Mouse (Mus musculus): ENCODE data around the gene Mt3.

The Mt3 gene

DNA sequence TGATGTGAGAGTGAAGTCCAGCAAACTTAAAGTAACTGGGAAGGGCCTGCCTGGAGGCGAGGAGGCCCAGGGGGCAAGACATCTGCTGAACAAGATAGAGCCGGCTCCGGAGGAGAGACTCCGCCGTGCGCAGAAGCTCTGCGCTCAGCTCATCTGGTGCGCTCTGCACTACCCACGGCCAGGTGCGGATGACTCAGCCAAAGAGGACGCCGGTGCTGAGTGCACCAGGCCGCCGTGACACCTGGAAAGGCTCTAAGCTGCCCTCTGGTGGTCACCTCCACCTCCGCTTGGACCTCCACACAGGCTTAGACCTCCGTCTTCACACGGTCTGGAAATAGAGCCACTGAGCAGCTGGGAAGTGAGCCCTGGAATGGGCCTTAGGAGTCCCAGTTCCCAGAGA lies 34.1 kb downstream of the Mt3 start:
- DNase-seq = peak; percentile 89

GRCm38 (mm10) chr8:94187290-94188002 lies 35.0 kb downstream of the Mt3 start:
- no peak for DNase-seq

- DNase-seq = peak; percentile 70
Measured at GRCm38 (mm10) chr8:94189275-94190031, 37.0 kb downstream of the Mt3 start.

DNA sequence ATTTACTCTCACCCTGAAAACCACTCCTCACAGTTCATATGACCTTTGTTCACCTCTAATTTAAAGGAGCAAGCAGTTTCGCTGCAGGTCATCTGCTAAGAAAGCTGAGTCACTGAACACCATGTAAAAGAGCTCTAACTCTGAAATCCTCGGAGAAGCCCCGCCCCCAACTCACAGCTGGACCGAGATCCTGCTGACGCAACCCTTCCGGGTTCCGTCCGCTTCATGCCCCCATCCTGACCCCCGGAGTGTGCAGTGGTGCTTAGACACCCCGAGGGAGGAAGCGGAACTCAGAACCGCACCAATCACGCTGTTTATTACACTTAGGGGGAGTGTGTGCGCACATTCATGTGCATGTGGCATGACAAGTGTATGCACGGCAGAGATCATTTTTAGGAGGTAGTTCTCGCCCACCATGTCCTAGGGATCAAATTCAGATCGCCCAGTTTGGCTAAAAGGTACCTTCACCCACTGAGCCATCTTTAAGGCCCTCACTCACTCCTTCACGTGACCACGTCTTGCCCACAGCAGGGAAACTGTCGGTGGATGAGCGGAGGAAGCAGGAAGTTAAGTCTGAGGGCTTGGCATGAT lies 38.8 kb downstream of the Mt3 start:
- DNase-seq = peak; percentile 90

- DNase-seq = peak; percentile 54
Measured at GRCm38 (mm10) chr8:94192926-94193325, 40.5 kb downstream of the Mt3 start.

DNA sequence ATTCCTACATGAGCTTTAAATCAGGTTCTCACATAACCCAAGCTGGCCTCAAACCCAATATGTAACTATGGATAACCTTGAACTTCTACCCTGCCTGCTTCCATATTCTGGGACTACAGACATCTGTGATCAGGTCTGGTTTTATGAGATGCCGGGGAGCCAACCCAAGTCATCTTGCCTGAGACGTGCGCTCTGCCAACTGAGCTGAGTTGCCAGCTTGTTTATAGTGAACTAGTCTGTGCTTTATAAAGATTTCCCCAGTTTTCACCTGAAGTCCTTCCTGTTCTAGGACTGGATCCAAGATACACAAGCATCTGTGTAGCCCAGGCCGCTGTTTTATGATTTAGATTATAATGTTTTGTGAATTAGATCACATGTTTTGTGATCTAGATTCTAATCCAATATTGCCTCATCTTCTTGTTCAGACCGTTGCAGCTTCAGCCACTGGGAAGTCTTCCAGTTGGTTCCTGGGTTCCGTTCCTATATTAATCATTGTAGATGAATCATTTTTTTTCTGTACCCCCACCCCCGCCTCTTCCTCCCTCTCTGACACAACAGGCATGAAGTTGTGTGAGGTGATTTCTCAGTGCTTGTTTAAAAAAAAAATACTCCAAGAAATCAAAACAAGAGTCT lies 42.3 kb downstream of the Mt3 start:
- peak; percentile 55 for DNase-seq

DNA sequence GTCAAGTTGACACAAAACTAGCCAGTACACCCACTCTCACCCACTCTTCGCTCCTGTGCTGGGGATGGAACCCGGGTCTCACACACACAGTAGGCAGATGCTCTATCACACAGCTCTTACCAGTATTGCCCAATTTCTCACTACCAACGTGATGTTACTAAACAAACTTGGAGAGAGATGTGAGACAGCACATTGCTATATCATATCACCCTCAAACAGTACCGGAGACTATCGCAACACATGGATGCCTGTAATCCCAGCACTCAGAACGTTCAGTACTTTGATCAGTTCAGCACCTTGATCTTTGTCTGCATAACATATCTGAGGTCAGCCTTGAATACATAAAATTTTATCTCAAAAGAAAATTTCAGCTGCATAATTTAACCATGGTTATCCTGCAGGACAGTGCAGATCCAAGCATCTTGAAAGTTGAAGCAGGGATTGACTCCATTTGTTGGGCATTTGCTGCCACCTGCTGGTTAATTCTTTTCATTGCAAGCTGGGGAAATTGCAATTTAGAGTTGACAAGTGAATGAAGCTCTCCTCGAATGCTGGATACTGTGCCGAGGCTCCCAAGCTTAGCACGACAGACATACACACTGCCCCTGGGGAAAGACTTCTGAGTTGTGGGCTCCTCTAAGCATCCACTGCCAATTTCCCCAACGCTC lies 46.9 kb downstream of the Mt3 start:
- DNase-seq = peak; percentile 73
